In the genomic region with DNA sequence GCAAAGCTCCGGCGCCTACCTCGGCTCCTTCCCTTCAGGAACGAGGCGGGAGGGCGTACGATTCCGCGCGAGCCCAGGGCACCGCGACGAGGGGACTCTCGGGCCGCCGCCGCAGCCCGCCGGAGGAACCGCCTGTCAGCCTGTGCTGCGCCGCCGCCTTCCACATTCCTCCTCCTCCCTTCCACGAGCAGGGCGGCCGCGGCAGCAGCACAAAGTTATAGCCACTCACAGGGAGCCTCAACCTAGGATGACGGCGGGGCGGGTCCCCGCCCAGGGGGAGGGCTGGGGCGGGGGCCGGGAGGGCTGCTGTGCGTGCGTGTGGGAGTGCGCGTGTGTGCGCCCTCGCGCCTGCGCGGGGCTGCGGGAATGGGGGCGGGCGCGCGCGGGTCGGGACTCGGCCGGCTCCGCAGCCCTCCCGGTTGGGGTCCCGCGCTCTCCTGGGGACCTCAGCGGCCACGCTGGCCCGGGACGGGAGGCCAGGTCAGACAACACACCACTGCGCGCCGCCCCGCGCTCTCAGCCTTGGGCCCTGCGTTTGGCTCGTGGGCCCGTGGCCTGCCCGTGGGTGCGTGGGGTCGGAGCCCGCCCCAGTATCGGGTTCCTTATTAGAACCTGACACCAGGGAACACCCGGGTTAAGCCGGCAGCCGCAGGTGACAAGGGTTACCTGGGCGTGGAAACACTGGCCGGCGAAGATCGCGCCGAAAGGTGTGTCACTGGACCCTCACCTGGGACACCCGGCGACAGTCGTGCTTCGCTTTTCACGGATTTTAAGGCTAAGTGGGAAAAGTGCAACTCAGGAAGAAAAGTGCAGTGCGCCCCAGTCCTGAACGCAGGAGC, we compare ENCODE assay signal across 8 mouse cellular contexts. TPM values are rescaled to one million over a fixed set of nuclear protein-coding genes. Genes with fewer than 3 reads are reported as not detected.
DNase-seq lines count a peak whose midpoint lies in the region; ATAC-seq lines count a peak whose summit lies in the region.

A gene (minus strand): TSS at position 249 of the 839 bp plus-strand sequence.

- H3K9me3 ChIP-seq in intestine, embryonic 16.5 days (ENCODE audit: control insufficient read depth, low read length) = no peaks in the 10 kb centered on the region

- WGBS in intestine, embryonic 16.5 days = under 1% methylated on average over 68 of the region's 88 CpGs

- peak within 1 kb of the TSS; percentile 99 for H3K27ac ChIP-seq in intestine, embryonic 16.5 days (ENCODE audit: low read length)

- ATAC-seq in intestine, embryonic 16.5 days = peak; percentile 79

- no peaks in the 10 kb centered on the region for H3K27me3 ChIP-seq in intestine, embryonic 16.5 days (replicated peaks; ENCODE audit: control insufficient read depth, insufficient read depth, low read length)

- intact Hi-C loops in left cerebral cortex, postnatal 25 days (cut with DNase I) = loop anchor here (1.0 to 5.0 kb wide), 7 partner anchors 233 to 464 kb away; no protein-coding TSS in a partner anchor

- H3K36me3 ChIP-seq in intestine, embryonic 16.5 days (ENCODE audit: control insufficient read depth, insufficient read depth, low read length) = no peaks in the 10 kb centered on the region

- H3K4me1 ChIP-seq in intestine, embryonic 16.5 days (ENCODE audit: control insufficient read depth, insufficient read depth, low read length) = peaks cover 30% of the 10 kb centered on the region

- peak within 1 kb of the TSS; percentile 93 for H3K9ac ChIP-seq in intestine, embryonic 16.5 days (ENCODE audit: low read depth, low read length)

- DNase-seq in adrenal gland, adult 2 months = peak; percentile 96
- DNase-seq in embryo, embryonic 9.5 days (ENCODE audit: extremely low spot score) = peak; percentile 89
- DNase-seq in gastrocnemius, postnatal 4 days (ENCODE audit: low spot score in 2 of 2) = peak; percentile 78 to 87
- DNase-seq in left cerebral cortex, postnatal 25 days (ENCODE audit: low spot score in 2 of 2) = peak; percentile 89 to 92
- peak; percentile 90 for DNase-seq in mesoderm, embryonic 11.5 days (ENCODE audit: low read depth, low spot score)
- peak; percentile 81 to 88 for DNase-seq in right cerebral cortex, postnatal 36 days (ENCODE audit: low spot score in 2 of 2)
- peak; percentile 87 to 88 for DNase-seq in urinary bladder, postnatal 4 days (ENCODE audit: low spot score in 2 of 2)

- peak within 1 kb of the TSS; percentile 97 for H3K4me2 ChIP-seq in intestine, embryonic 16.5 days (ENCODE audit: low read depth, low read length)

- H3K4me3 ChIP-seq in intestine, embryonic 16.5 days (ENCODE audit: low read length) = peak within 1 kb of the TSS; percentile 82

RNA-seq across cellular contexts. Expression of the gene that starts here (rescaled TPM):
- 10 to 100 TPM; 39.7 to 55.6 TPM for total RNA-seq in adrenal gland, adult 2 months (2021)
- polyA plus RNA-seq in adrenal gland, adult 2 months (2012; rRNA removed) = 53.3 and 76.1 TPM in 2 replicates
- 10 to 100 TPM; 43.8 to 46.4 TPM for total RNA-seq in gastrocnemius, postnatal 4 days (2021)
- 4.8 and 5.6 TPM in 2 replicates for polyA plus RNA-seq in intestine, embryonic 16.5 days (2015; fragmentation: Nextera tagmentation; extraction: Ambion mirVana)
- 10 to 100 TPM; 65.4 to 73.7 TPM for total RNA-seq in left cerebral cortex, postnatal 25 days (2021)

Comparison
In these comparisons a context has a peak if more than half of its experiments do, and no peak if none do; other contexts are left out.
1. Peak in every context shown above with its lines: DNase-seq, ATAC-seq, H3K4me3 ChIP-seq and H3K27ac ChIP-seq.